Mouse (Mus musculus): ENCODE measurements around the gene Vps37d.

Vps37d gene

GRCm38 (mm10) chr5:135032581-135032980 is 45.5 kb downstream of the Vps37d start:
- intact Hi-C loops (cut with DNase I): no loop called here

- intact Hi-C loops (cut with DNase I): no loop called here
Observed at GRCm38 (mm10) chr5:135029007-135029854, 48.8 kb downstream of the Vps37d start.

- intact Hi-C loops (cut with DNase I): no loop called here
Observed at GRCm38 (mm10) chr5:135025899-135026298, 52.2 kb downstream of the Vps37d start.

- intact Hi-C loops (cut with DNase I): no loop called here
Observed at GRCm38 (mm10) chr5:135024665-135025224, 53.3 kb downstream of the Vps37d start.

DNA sequence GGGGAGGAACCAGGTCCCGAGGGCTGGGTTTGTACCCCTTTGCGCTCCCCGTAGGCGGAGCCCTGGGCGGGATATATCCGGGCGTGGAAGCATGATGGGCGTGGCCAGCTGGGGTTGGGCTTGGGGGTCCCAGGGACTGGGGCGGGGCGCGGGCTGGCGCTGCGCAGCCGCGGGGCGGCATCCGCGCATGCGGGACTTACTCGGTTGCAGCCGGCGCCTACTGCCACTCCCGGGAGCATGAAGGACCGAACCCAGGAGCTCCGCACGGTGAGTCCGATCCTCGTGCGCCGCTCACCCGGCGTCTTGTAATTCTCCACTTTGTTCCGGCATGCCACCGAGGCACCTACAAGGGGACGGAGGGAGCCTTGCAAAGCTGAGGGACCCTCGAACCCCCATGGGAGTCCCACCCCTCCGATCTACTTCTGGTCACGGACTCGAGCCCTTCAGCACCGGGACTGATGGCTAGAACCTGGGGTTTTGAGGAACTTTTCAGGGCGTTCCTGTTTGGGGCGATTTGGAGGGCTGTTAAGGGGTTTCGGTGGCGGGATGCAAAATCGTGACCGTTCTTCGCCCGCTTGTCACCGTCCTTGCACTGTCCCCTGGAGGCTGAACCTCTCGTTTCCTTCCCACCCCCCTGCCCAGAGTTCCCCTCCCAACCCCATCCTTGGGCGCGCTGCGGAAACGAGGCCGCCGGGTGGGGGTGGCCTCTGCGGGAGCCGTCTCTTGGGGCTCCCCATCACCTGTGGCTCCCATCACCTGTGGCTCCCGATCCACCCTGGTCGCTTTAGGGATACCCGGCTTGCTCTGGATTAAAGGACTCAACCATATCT is 54.5 kb downstream of the Vps37d start, which contains the start of gene Stx1a:
Gene Stx1a (plus strand): TSS at position 139 of the 830 bp plus-strand sequence.
- intact Hi-C loops (cut with DNase I): no loop called here
